Mouse (Mus musculus): Measurements from ENCODE around the gene Cd300ld5. TPM values are rescaled to one million over a fixed set of nuclear protein-coding genes. Genes with fewer than 3 reads are reported as not detected.
"Not testable (repeated sequence)": the region's sequence is repeated elsewhere in the genome, so short reads cannot be mapped to it uniquely, and the experiment has no call there.

Cd300ld5 gene
- total RNA-seq, 1 experiment from 2014 or later: 3.5 TPM

DNA sequence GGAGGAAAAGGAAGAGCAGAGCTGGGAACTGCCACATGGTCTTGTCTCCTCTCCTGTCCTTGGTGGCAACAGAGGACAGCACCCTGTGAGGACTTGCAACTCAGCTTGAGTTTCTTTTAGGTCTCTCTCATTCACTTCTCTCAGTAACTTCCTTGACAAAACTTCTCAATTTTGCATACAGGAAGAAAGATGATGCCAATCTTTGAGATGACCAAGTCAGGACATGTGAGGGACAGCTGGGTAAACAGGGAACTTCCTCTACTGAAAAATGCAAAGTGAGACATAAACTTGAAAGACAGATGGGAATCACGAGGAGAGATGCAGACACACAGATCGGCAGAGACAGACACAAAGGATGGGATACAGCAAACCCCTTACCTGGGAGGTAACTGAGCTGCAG, 10.7 kb upstream of the Cd300ld5 start, which contains the start of gene Cd300ld3:
Cd300ld3 (minus strand) TSS at position 151 of the 400 bp plus-strand sequence.
- DNase-seq: no peak

- not testable (repeated sequence) for DNase-seq
These were observed 10.7 kb downstream of the Cd300ld5 start, which contains the start of gene Cd300ld4 for GRCm38 (mm10) chr11:115026912-115027311. Gene Cd300ld4, minus strand, starts transcription at chr11:115027012.

GRCm38 (mm10) chr11:115016093-115016492, 21.5 kb downstream of the Cd300ld5 start, which contains the start of gene Cd300ld2:
Gene Cd300ld2, minus strand, starts transcription at chr11:115016193.
- DNase-seq: not testable (repeated sequence)

DNA sequence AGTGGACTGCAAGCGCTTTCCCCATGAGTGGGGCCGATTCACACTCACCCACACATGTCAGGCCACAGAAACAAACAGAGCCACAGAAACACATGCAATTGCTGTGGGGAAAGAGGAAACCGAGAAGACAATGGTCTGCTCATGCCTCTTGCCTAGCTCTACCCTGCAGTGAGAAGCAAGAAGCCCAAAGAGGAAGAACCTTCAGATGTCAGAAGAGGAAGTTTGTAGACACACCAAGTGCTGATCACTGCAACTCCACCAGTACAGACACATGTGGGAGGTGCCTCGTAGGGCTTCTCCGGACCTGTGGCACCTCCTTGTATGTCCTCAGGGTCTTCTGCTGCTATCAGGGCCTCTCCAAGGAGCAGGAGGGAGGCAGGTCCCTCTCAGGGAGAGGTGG, 33.5 kb downstream of the Cd300ld5 start:
- DNase-seq: no peak

DNA sequence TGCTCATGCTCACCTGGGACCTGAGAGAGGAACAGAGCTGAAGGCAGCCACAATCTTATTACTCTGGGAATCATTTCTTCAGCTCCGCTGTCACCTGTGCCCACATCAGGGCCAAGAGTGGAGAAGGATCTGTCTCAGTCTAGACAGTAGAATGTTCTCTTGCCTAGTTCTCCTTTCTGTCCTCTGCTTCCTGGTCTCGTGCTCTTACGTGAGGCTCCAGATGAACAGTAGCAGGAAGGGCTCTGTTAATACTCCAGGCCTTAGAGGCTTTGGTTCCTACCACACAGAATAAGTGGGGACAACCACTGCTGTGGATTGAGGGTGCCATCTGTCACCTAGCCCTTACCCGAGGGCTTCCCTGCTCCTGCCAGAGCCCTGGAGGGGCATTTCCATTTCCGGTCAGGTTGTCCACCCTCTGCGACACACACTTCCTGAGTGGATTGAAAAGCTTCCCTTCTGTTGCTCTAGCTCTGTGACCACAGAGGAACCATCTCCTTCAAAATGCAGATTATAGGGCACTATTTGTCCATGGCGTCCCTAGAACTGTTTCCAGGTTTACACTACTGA, 36.0 kb downstream of the Cd300ld5 start, which contains the start of gene Cd300c2:
Cd300c2 (minus strand) TSS at position 407 of the 567 bp plus-strand sequence.
- DNase-seq: no peak

- DNase-seq: no peak
These were observed 47.8 kb downstream of the Cd300ld5 start, which contains the start of gene Cd300ld for GRCm38 (mm10) chr11:114989793-114990192. Gene Cd300ld, minus strand, starts transcription at chr11:114989922.

DNA sequence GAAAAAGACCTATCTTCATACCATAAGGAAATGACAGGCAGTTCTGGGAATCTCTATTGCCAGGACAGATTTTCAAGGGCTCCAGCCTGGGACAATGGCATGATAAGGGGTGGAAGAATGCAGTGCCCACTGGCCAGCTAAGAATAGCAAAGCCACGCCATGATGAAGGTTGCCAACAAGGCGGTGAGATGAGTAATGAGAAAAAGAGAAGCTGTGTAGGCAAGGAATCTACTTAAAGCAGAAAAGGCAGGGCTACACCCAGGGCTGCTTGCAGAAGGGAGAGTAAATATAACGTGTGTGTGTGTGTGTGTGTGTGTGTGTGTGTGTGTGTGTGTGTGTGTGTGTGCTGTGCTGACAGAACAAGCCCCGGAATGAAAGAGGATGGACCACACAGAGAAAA, 55.7 kb downstream of the Cd300ld5 start:
- no peak for DNase-seq

Other genes with a start within 250 kb of the Cd300ld5 start
- gene Btbd17, start 241.8 kb downstream of the Cd300ld5 start, total RNA-seq (2021): not detected in 2 replicates
- not detected in 2 replicates for gene Gpr142, start 238.8 kb downstream of the Cd300ld5 start, total RNA-seq (2021)
- 5.4 and 13.9 TPM in 2 replicates for gene Gprc5c, start 186.6 kb downstream of the Cd300ld5 start, total RNA-seq (2021)
- gene Cd300a, start 147.7 kb downstream of the Cd300ld5 start, total RNA-seq (2021): 0.76 and 0.95 TPM in 2 replicates
- gene Cd300lb, start 103.4 kb downstream of the Cd300ld5 start, total RNA-seq (2021): 0.57 and 0.64 TPM in 2 replicates
- not detected in 2 replicates for gene Cd300c, start 68.6 kb downstream of the Cd300ld5 start, total RNA-seq (2021)
- gene Cd300ld, start 47.8 kb downstream of the Cd300ld5 start, total RNA-seq (2021): 0.48 and 0.58 TPM in 2 replicates
- 1.5 and 2.2 TPM in 2 replicates for gene Cd300c2, start 35.9 kb downstream of the Cd300ld5 start, total RNA-seq (2021)
- not detected in 2 replicates for gene Cd300ld2, start 21.6 kb downstream of the Cd300ld5 start, total RNA-seq (2021)
- gene Cd300ld4, start 10.8 kb downstream of the Cd300ld5 start, total RNA-seq (2021): not detected in 2 replicates
- 2.3 and 4.2 TPM in 2 replicates for gene Cd300ld3, start 10.6 kb upstream of the Cd300ld5 start, total RNA-seq (2021)
- gene Cd300e, start 24.4 kb upstream of the Cd300ld5 start, total RNA-seq (2021): 0.33 TPM in 1 of 2 replicates, not detected in the other
- 0.58 and 0.76 TPM in 2 replicates for gene Rab37, start 53.7 kb upstream of the Cd300ld5 start, total RNA-seq (2021)
- 0.55 and 0.62 TPM in 2 replicates for gene Cd300lf, start 96.2 kb upstream of the Cd300ld5 start, total RNA-seq (2021)
- gene Slc9a3r1, start 125.6 kb upstream of the Cd300ld5 start, total RNA-seq (2021): 17.5 and 18.1 TPM in 2 replicates
- 19.9 and 22.3 TPM in 2 replicates for gene Tmem104, start 149.7 kb upstream of the Cd300ld5 start, total RNA-seq (2021)
- 37.3 and 38.1 TPM in 2 replicates for gene Nat9, start 150.1 kb upstream of the Cd300ld5 start, total RNA-seq (2021)
- 2.5 and 3.5 TPM in 2 replicates for gene Grin2c, start 229.5 kb upstream of the Cd300ld5 start, total RNA-seq (2021)
- gene Fdxr, start 239.3 kb upstream of the Cd300ld5 start, total RNA-seq (2021): 1,338 and 1,408 TPM in 2 replicates

All from adrenal gland, postnatal 25 days (tissue).